ENCODE assay signal across 8 mouse cellular contexts in genomic region chr3:116007941-116008440, GRCm38 (mm10). TPM values are rescaled to one million over a fixed set of nuclear protein-coding genes. Genes with fewer than 3 reads are reported as not detected.
DNase-seq lines count a peak whose midpoint lies in the region; ATAC-seq lines count a peak whose summit lies in the region.

No protein-coding gene starts in this region.

- peaks cover 13% of the 10 kb centered on the region; the same call in 1 of the 2 replicates for H3K4me1 ChIP-seq in intestine, embryonic 14.5 days (replicated peaks; ENCODE audit: control insufficient read depth, insufficient read depth, low read length)

- H3K9ac ChIP-seq in intestine, embryonic 14.5 days (ENCODE audit: low read length) = peak overlapping the region; percentile 88

- peak overlapping the region; percentile 91 for H3K27ac ChIP-seq in intestine, embryonic 14.5 days (ENCODE audit: low read depth)

- intact Hi-C loops in gastrocnemius, postnatal 36 days (cut with DNase I) = no loop called here
- intact Hi-C loops in left cerebral cortex, postnatal 25 days (cut with DNase I) = no loop called here

- ATAC-seq in intestine, embryonic 14.5 days (replicated peaks; ENCODE audit: low FRiP score, low TSS enrichment, low read depth) = peak; percentile 75

- DNase-seq in layer of hippocampus, adult 11-12 months (ENCODE audit: low spot score) = peak; percentile 83
- DNase-seq in layer of hippocampus, adult 9-10 months (ENCODE audit: low spot score) = no peak
- DNase-seq in embryo, embryonic 11.5 days (ENCODE audit: low read depth, low spot score) = peak; percentile 46
- DNase-seq in gastrocnemius, postnatal 36 days = peak; percentile 41 to 58
- DNase-seq in intestine, embryonic 14.5 days (ENCODE audit: low spot score) = peak; percentile 86
- peak; percentile 81 to 90 for DNase-seq in left cerebral cortex, postnatal 25 days (ENCODE audit: low spot score in 2 of 2)
- peak; percentile 82 for DNase-seq in mesoderm, embryonic 11.5 days (ENCODE audit: low read depth, low spot score)
- DNase-seq in right cerebral cortex, postnatal 4 days = peak; percentile 70

- 0% methylated on average over 12 of the region's 12 CpGs for WGBS in intestine, embryonic 14.5 days

- H3K36me3 ChIP-seq in intestine, embryonic 14.5 days (ENCODE audit: control insufficient read depth, insufficient read depth, low read length) = peaks cover 18% of the 10 kb centered on the region; the same call in 1 of the 2 replicates

- H3K9me3 ChIP-seq in intestine, embryonic 14.5 days (ENCODE audit: control insufficient read depth, low read length) = no peaks in the 10 kb centered on the region

- H3K27me3 ChIP-seq in intestine, embryonic 14.5 days (replicated peaks; ENCODE audit: control insufficient read depth, insufficient read depth, low read length) = no peaks in the 10 kb centered on the region

- H3K4me2 ChIP-seq in intestine, embryonic 14.5 days (ENCODE audit: low read length) = peak overlapping the region; percentile 98

- peak overlapping the region; percentile 90 for H3K4me3 ChIP-seq in intestine, embryonic 14.5 days (ENCODE audit: low read depth, low read length)

RNA-seq across cellular contexts. Expression of gene Extl2, which starts 0.7 kb away (rescaled TPM):
- total RNA-seq in gastrocnemius, postnatal 36 days (2021) = 1 to 10 TPM; 8.3 to 9.1 TPM
- 21.5 and 23.9 TPM in 2 replicates for polyA plus RNA-seq in intestine, embryonic 14.5 days (2014; fragmentation: Nextera tagmentation; extraction: Ambion mirVana)
- total RNA-seq in left cerebral cortex, postnatal 25 days (2021) = 10 to 100 TPM; 72.4 to 72.5 TPM

RNA-seq across cellular contexts. Expression of gene Slc30a7, which starts 0.8 kb away (rescaled TPM):
- total RNA-seq in gastrocnemius, postnatal 36 days (2021) = 1 to 10 TPM; 5.7 to 5.8 TPM
- 38.2 and 41.8 TPM in 2 replicates for polyA plus RNA-seq in intestine, embryonic 14.5 days (2014; fragmentation: Nextera tagmentation; extraction: Ambion mirVana)
- 10 to 100 TPM; 21.9 to 23.8 TPM for total RNA-seq in left cerebral cortex, postnatal 25 days (2021)

Comparison
In these comparisons a context has a peak if more than half of its experiments do, and no peak if none do; other contexts are left out.
1. RNA of gene Extl2, which starts 0.7 kb away (total RNA-seq): 72.4 to 72.5 TPM in left cerebral cortex, postnatal 25 days; 8.3 to 9.1 TPM in gastrocnemius, postnatal 36 days; every median in the first group is over 4 times any median in the second.